Mouse (Mus musculus): ENCODE measurements at regions not wholly inside any gene's neighbourhood (a gene's known extent, or its start where the extent isn't known, plus 50 kb on each side); places are given as distances from the start of the nearest gene placed in this dataset.

- no peak for TF ChIP-seq CTCF (IDR thresholded peaks at IDR 0.05; ENCODE audit: low read depth)
- TF ChIP-seq EP300 (IDR thresholded peaks at IDR 0.05; ENCODE audit: low read depth) = no peak
These were observed 187.6 kb upstream of the Bmper start for GRCm38 (mm10) chr9:23035306-23035705.
